Mouse (Mus musculus) kidney, postnatal 36 days (tissue): ENCODE results near the gene Ccdc136.
"Not testable (repeated sequence)": the region's sequence is repeated elsewhere in the genome, so short reads cannot be mapped to it uniquely, and the experiment has no call there.

Source experiments
- DNase-seq, 2 experiments: peaks; one replicate each; pipeline ENCODE4 v3.0.0; 2021 to 2022; ENCODE audit warnings: mixed read lengths in 2 of 2

Ccdc136 gene

DNA sequence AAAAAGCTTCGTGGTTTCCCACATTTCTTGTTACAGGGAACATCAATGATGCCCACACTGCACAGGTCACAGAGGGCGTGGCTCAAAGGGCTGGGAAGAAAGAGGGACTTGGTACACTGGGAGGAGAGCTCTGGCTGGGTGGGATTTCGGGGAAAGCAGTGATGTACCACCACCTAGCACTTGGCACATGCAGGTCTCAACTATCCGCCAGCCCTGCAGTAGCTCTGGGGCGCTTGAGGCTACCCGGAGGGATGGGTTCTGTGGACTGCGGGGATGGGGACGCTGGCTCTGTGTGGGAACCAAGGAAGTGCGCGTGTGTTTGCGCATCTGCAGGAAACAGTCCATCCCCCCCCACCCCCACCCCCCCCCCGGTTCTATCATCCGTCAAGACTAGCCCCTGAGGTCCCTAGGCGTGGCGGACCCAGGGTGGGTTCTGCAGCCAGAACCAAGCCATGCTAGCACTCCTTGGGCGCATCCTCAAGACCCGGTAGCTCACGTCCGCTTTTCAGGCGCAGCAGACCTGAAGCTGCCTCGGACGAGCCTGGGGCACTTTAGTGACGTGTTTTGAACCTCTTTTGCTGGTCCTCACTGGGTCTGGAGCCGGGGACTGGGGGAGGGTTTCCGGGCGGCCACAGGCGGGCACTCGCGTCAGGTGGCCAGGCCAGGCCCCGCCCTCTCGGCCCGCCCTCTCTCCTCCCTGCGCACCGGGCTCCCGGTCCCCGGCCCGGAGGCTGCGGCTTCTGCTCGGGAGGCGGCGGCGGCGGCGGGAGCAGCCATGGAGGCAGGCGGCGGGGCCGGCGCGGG, at the start of gene Ccdc136:
Ccdc136 (plus strand) TSS at position 400 of the 804 bp plus-strand sequence.
- DNase-seq = peak; percentile 82 to 90

DNA sequence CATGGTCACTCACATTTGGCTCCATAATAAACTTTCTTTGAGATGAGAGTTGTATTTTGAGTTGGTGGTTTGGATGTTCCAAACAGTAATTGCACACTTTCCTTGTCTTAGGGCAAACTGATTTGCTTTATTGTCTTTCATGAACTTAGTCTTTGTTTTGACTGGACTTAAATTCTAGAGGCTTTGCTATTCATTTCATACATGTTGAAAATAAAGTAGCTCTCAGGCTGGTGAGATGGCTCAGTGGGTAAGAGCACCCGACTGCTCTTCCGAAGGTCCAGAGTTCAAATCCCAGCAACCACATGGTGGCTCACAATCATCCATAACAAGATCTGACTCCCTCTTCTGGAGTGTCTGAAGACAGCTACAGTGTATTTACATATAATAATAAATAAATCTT, 49.6 kb upstream of the Ccdc136 start:
- not testable (repeated sequence) for DNase-seq

DNA sequence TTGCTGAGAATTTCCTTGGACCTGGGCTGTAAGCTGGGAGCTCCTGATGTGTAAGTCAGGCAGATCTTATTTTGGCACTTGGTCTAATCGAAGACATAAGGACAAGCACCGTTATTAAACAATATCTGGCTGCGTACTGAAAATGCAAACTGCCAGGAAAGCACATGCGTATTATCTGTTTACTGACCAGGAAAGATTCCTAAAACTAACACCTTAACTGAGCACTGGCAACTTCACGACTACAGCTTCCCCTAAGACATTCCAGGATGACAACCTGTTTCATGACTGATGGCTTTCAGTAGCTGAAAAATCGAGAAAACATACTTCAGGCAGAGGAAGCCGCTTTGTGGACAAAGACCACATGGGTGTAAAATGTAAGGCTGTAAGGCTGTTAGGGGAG, 48.9 kb upstream of the Ccdc136 start:
- no peak for DNase-seq

DNA sequence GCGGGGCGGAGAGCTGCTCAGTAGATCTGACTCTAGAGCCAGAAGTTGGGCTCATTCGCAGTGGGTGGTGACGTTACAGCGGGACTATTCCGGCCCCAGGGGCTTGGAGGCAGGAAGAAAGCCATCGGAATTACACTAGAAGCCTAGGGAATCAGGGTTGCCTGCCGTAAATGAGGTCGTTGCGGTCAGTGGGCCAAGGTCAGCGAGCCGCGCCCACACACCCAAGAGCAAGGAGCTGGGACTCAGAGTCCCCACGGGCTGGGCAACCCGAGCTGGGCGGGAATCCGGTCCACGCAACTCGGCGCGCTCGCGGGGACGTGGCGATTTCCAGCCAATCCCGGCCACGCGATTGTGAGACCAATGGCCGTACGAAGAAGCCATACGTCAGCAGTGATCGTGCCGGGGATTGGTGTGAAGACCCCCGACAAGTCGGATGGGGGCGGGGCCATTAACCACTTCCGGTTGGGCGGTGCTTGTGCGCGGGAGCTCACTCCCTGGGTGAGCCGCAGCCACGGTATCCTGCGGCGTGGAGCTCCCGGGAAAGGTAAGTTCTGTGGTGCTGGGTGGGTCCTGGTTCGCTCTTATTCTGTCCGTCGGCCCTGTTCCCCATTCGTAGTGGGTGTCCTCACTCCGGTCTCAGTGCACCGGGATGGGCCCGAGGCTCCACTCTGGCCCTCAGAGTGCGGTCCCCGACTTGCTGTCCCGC, 48.3 kb upstream of the Ccdc136 start, which contains the start of gene Calu:
Calu (plus strand) TSS at position 405 of the 706 bp plus-strand sequence.
- DNase-seq = peak; percentile 100

DNA sequence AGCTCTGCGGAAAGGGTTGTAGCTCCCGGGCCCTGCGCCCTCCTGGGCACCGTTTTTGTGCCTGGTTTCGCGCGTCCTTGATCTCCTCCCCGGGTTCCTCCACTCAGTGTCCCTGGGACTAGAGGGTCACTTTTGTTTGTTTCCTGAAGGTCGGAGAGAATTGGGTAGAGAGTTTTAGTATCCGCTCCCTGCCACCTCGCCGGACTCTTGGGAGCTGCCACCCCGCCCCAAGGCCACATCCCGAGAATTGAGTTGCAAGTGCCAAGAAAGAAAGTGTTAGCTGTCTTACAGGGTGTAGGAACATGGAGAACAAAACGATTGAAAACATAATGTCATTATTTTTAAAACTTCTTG, 47.8 kb upstream of the Ccdc136 start:
- peak in 1 of 2 experiments; percentile 24 for DNase-seq

DNA sequence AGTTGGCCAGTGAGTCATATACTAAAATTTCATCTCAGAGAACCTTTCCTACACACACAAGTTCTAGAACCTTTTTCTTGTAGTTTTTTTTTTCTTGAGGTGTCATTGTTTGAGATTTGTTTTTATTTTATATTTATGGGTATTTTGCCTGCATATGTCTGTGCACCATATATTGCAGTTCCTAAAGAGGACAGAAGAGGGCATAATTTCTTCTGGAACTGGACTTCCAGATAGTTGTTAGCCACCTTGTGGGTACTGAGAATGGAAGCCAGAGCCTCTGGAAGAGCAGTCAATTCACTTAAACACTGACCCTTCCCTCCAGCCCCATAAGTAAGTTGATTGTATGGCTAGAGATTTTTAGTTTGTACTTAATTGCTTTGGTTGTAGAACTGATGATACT, 44.5 kb upstream of the Ccdc136 start:
- no peak for DNase-seq

DNA sequence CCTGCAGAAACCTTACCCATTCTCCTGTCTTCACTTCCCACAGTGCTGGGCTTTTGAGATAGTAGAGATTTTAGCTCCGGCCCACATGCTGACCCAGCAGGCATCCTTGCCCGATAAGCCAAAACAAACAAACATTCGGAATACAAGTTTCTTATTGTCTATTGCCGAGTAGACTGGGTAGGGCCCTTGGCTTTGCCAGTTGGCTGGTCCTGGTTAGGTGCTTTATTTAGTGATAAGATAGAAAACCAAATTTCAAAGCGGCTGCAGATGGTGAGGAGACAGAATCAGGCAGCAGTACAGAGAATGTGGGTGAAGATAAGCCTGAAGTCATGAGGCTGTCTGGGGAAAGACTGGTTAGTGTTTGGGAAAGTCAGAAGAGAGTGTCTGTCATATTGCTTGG, 43.3 kb upstream of the Ccdc136 start:
- no peak for DNase-seq

DNA sequence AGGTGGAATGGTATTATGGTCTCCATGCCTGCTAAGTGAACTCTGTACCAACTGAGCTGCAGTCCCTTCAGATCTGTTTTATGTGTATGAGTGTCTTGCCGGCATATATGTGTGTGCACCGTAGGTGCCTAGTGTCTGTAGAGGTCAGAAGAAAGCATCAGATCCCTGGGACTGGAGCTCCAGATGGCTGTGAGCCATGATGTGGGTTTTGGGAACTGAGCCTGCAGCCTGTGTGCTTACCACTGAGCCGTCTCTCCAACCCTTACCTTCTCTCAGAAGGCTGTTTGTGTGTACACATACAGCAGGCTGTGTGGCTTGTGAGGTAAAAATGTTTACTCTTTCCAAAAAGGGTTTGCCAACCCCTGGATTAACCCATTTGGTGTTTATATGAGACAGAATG, 36.7 kb upstream of the Ccdc136 start:
- DNase-seq = no peak

DNA sequence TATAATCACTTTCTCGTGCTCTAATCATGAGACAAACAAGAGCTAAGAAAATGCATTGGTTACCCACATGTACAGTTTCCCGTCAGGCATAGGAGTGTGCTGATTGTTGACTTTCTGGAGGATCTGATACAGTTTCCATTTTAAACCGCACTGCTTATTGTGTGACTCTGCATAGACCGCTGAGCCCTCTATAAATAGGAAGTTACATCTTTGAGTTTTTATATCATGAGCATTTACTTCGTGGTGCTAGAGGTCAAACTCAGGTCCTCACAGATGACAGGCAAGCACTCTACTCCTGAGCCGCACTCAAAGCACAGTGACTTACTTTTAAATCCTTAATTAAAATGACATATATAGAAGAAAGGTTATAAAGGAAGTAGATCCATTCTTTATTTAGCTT, 35.9 kb upstream of the Ccdc136 start:
- no peak for DNase-seq

DNA sequence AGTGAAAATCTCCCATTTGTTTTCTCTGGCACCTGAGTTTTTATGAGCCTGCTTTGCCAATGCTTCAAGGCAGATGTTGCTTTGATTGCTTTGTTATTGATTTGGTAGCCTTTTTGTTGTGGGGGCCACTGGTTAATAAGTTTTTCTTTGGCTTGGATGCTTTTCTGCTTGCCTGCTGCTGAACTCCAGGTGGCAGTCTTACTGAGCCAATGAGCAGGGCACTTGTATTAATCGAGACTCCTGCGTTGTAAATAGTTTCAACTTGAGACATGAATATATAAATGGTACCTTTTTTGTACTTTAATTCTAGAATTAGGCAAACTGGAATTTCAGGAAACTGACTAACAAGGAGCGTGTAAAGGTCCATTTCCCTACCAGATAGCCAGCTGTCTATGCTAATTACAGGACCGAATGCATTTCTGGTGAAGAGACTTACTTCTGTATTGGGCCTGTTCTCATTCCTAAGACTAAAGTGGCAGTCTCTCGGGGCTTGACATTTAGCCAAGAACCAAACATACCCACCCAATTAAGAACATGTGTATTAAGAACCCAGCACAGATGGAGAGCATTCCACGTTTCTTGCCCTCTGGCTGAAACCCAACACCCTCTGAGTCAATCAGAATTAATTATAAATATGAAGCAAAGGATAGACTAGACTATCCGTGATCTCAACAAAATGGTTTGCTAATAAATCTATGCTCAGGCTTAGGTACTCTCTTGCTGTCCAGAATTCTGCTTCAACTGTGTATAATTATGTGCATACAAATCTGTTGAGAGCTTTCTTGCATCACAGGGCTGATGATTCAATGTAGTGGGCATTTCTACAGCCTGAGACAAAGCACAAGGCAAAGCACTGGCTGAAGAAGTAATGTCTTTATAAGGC, 33.6 kb upstream of the Ccdc136 start:
- DNase-seq = peak in 1 of 2 experiments; percentile 19

DNA sequence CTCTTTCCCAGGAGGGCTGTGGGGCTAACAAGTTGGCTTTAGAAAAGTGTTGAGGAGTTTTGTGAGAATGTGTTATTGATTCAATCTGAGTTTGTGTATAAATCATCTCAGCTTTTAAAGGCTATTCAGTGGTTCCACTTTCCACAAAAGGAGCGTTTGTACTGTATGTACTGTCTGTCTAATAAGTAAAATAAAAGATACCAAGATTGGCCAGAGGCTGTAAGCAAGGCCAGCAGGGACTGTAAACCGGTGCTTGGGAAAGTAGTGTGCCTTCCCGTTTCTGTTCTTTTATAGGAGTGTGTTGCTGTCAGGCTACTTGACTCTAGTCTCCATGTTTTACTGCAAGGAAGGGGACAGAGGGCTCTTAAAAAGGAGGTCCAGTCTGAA, 33.0 kb upstream of the Ccdc136 start:
- no peak for DNase-seq

DNA sequence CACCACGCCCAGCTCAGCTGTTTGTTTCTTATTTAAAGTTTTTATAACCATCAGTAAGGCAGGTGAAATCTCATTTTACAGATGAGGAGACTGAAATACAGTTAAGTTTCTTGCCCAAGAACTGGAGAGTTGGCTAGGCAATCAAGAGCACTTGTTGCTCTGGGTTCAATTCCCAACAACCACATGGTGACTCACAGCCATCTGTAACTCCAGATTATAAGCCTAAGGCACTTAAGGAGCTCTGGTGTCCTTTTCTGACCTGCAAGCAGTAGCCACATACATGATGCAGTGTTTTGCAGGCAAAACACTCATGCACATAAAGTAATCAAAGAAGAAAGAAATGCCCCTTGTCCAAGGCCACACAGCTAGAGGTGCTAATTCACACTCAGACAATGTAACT, 30.8 kb upstream of the Ccdc136 start:
- DNase-seq = no peak

DNA sequence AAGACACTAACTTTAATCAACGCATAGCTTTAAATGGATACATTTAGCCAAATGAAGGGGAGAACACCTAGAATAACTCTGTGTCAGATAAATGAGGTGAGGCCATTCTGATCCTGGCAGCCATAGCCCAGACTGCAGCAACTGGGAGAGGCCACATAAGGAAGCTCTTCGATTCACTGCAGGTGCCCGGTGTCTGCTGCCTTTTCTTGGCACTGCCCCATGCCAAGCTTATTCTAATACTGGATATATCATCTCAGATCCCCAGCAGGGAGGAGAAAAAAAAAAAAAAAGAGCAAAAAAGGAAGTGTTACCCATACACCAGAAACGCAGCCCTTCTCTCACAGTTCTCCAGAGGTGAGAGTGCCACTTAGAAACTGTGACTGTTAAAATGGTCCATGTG, 18.7 kb upstream of the Ccdc136 start:
- DNase-seq = no peak

DNA sequence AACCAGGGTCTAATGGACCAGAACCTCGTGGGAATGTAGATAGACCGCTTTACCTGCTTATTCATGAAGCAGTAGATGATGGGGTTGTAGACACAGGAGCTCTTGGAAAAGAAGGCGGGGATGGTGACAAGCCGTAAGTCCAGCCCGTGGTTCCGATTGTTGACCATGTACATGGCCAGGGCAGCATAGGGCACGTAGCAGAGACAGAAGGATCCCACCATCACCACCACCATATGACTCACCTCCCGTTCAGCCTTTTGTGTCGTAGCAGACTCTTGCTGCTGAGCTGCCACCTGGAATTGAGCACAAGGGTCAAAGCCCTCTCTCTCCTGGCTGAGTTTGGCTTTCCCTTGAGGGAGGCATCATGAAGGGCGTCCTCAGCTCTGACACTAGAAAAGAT, 17.4 kb upstream of the Ccdc136 start:
- no peak for DNase-seq

DNA sequence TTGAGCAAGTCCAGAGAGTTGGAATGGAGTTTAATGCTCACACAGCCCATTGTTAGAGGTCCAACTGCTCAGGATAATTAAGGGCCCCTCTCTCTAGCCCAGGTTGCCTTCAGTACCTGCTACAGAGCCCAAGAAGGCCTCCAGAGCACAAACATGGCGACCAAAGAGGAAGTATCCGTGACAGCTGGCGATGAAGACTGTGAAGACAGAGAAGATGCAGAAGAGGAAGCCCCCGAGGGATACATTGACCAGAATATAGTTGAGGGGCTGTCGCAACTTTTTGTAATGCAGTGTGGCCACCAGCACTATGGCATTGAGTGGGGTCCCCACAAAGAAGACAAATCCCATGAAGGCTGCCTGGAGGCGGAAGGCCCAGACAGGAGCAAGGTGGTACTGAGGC, 16.2 kb upstream of the Ccdc136 start:
- no peak for DNase-seq

DNA sequence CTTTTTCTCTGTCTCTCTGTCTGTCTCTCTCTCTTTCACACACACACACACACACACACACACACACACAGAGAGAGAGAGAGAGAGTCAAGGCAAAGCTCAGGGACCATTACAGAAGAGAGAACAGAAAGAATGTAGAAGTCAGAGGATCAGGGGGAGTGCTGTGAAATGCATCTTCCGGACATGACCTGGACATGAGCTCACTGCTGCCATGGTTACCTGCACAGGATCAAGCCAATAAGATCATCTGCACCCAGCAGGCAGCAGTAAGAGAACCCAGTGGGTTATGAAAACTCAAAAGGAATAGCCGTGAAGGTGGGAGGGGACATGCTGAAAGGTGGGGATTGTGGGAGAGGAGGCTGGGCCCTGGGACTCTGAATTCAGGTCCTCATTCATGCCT, 13.7 kb upstream of the Ccdc136 start:
- no peak for DNase-seq

DNA sequence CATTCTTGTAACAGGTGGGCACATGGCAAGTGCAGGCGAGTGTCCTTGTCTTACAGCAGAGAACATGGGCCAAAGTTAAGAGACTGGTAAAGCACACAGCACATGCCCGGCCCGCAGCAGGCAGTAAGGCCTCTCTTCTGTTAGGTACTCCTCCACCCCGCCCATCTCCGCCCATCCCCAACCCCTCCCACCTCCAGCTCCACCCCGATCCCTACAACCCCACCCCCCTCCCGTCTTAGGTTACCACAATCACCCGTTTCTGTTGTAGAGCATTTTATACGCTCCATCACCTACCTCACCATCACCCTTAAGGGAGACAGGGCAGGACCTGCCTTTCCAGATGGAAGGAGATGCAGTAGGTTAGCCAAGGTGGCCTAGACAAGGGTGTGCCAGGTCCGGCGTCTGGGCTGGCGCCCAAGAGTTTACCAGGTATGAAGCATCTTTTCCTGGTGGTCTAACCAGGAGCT, 8.0 kb upstream of the Ccdc136 start, which contains the start of gene Opn1sw:
Opn1sw (minus strand) TSS at position 417 of the 467 bp plus-strand sequence.
- peak; percentile 17 to 43 for DNase-seq

DNA sequence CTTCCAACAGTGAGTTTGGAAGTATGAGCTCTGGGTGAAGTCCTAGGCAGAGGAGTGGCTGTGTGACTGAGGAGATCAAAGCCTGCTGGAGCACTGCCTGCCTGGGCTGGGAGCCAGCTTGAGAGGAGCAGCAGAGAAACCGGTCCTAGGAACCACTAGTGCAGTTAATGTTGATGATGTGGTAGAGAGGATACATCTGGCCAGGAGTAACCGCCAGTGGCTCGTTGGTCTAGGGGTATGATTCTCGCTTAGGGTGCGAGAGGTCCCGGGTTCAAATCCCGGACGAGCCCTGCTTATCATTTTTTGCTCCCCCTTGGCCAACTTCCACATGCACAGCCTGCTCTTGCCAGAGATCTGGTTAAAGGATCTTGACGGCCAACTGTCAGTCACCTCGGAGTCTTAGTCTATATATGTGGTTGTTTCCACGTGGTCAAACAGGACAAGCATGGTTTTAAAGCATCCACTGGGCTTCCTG, 7.5 kb upstream of the Ccdc136 start:
- peak; percentile 90 to 93 for DNase-seq

DNA sequence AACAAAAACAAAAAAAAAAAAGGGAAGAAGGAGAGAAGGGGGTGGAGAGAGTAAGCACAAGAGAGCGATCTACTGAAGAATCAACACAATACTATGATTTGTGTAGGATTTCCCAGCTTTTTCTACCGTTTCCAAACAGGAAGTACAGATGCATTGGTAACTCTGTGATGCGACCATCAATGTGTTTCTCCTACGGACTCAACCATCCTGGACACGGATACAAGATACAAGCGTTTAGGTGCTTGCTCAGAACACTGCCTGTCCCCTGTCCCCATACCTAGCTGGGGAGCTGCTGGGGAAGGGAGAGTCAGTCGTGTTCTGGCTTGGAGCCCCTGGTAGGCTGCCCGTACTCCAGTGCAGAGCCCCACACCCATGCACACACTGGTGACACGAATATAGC, 6.7 kb upstream of the Ccdc136 start:
- no peak for DNase-seq

DNA sequence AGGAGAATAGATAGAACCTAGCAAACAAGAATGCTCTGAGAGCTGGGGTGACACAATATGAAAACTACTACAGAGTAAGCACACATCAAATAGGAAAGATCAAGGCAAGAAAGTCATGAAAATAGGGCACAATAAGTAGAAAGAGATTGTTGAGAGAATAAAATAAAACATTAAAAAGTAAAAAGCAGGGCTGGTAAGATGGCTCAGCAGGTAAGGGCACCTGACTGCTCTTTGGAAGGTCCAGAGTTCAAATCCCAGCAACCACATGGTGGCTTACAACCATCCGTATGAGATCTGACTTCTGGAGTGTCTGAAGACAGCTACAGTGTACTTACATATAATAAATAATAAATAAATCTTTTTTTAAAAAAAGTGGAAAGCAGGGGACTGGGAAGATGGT, 5.6 kb upstream of the Ccdc136 start:
- DNase-seq = not testable (repeated sequence)

DNA sequence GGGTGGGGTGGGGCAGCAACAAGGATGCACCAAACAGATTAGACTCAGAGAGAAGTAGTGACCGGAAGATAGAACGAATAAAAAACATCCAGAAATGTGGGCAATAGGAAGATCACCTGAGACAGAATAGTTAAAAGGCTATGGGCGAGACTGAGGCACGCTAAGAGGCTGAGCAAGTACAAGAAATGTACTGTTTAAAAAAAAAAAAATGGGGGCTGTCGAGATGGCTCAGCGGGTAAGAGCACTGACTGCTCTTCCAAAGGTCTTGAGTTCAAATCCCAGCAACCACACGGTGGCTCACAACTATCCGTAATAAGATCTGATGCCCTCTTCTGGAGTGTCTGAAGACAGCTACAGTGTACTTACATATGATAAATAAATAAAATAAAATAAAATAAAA, 4.9 kb upstream of the Ccdc136 start:
- not testable (repeated sequence) for DNase-seq

DNA sequence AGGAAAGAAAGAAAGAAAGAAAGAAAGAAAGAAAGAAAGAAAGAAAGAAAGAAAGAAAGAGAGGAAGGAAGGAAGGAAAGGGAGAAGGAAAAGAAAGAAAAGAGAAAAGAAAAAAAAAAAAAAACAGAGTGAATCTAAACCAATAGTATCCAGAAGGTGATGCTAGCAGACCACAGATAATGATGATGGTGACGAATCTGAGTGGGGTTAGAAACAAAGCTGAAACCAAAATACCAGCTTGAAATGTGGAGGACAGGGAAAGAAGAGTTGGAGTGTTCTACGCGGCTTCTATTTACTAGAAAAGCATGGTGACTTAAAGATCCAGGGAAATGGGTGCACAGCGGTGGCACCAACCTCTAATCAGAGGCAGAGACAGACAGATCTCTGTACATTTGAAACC, 4.3 kb upstream of the Ccdc136 start:
- DNase-seq = no peak

DNA sequence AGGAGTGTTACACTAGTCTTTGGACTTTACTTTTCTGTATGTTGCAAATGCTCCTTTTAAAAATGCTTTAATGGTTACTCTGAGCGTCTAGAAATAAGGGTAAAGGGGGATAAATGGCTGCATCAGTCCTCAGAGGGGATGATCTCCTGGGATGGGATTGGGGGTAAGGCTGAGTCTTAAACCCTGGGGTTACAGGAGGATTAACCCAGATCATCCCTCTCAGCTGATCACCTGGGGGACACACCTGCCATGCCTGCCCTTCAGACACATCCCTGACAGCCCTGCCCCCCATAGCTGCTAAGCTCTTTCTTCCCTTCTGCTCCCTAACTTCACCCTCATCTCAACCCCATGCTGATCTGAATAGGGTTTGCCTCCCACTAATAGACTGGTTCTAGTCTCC, 1.8 kb upstream of the Ccdc136 start:
- no peak for DNase-seq
